Mouse (Mus musculus) erythroblast, embryonic 14.5 days (primary cell): ENCODE data around the gene Iqschfp.

ENCODE experiments used
- GATA1 ChIP-seq: IDR thresholded peaks from 2 replicates; pipeline ENCODE4 v1.6.1; 2012; ENCODE audit warnings: low read length, inconsistent platforms, mixed read lengths
- TAL1 ChIP-seq: IDR thresholded peaks from 3 replicates; pipeline ENCODE4 v1.6.1; 2012; ENCODE audit warnings: low read length, inconsistent platforms, mixed read lengths

DNA sequence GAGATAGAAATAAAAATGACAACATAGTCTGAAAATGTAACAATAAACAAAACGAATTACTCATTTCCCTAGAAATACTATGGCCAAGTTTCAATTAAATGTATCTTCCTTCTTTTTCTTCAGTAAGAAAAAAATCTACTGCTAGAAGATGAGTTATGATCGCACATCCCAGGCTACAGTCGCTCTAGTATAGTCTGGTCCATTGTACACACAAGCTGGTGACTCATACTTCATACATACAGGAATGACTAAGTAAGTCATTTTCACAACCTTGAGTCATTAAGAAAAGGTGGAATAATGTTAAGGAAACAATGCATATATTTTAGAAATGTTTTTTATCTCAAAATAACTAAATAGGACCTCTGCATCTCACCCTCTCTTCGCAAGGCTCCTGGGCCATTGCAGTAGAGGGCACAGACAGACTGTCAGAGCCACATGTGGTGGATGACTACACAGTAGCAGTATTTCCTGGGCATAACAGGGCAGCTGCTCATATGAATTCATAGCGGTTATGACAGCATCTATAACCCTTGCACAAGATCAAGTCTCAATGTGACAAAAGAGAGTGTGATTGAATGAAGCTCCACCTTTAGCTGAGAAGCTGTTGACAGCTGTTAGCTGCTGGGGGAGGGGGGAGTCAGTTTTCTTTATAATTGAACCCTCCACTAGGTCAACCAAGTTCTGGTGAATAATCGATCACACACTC lies 70.1 kb downstream of the Iqschfp start:
- TF ChIP-seq GATA1 = no peak
- TF ChIP-seq TAL1 = no peak
